Mouse (Mus musculus) cerebellum, adult 11 months (tissue): ENCODE measurements around the gene Golga2.
A peak's percentile ranks its signal among the peaks of the same experiment; 100 is the strongest.

ENCODE experiments used
- DNase-seq: peaks from one replicate; pipeline ENCODE4 v3.0.0; 2022

Gene Golga2

DNA sequence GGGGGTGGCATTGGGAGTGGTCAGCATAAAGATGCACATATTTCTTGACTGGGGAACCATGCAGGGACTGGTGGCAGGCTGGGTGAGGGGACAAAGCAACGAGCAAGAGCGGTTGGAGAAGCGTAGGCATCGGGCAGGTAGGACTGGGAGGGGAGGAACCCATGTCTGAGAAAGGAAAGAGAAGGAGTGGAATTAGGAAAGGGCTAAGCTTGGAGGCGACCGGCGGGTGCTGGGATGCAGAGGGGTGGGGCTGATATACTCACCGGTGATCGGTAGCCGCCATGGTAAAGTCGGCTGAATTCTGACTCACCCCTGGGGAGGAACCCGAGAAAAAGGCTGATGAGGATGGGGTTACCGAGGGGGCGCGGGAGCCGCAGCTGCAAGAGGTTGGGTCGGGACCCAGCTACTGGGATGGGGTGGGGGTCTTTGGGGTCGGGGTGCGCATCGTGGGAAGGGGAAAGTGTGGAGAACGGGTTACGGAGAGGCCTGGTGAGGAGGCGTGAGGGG, at the start of gene Golga2:
Golga2 (plus strand) TSS at position 51 of the 507 bp plus-strand sequence.
- no peak for DNase-seq

DNA sequence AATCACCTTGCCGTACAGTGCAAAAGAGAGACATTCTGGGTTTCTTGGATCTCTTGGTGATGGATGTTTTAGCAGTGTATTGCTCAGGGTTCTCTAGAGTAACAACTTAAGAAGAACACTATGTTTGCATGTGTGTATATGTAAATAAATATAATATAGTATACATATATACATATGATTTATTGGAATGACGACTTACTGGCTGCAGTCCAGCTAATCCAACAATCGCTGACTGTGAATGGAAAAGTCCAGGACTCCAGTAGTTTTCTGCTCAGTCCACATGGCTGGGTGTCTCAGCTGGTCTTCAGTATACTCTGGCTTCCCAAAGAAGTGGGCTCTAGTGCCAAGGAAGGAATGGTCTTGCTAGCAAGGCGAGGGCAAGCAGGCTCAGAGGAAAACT, 49.6 kb upstream of the Golga2 start:
- no peak for DNase-seq

DNA sequence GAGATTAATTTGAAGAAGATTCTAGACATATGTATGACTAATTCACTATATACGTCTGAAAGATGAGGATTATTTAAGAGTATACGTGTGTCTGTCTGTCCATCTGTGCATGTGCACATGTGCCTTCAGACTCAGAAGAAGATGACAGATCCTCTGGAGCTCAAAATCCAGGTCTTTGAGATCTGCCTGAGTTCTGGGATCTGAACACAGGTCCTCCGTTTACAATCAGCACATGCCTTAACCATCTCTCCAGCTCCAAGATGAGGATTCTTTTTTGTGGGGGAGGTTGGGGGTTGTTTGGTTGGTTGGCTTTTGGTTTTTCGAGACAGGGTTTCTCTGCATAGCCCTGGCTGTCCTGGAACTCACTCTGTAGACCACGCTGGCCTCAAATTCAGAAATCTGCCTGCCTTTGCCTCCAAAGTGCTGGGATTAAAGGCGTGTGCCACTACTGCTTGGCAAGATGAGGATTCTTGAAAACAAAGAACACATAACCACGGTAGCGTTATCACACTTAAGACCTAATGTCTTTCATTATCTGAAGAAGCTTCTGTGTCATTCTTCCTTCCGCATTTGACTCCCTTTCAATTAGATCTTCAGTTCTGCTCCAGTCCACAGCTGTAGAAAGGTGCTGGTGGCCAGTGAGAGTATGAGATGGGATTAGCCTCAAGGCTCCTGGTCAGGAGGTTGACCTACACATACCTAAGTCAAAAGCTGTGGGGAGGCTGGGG, 48.3 kb upstream of the Golga2 start:
- no peak for DNase-seq

DNA sequence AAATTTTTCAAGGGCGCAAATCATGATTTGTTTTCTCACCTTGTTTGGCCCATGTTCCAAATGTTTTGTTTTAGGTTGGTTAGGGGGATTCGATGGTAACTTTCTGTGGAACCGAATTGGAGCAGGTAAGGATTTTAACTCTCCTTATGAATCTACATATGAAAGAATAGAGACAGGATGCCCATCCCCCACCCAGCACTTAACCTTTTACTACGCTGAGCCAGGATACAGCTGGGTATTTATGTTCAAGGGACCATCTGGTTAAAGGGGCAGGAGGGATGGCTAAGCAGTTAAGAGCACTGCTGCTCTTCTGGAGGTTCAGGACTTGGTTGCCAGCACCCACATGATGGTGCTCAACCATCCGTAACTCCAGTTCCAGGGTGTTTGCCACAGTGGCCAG, 46.6 kb upstream of the Golga2 start:
- no peak for DNase-seq

DNA sequence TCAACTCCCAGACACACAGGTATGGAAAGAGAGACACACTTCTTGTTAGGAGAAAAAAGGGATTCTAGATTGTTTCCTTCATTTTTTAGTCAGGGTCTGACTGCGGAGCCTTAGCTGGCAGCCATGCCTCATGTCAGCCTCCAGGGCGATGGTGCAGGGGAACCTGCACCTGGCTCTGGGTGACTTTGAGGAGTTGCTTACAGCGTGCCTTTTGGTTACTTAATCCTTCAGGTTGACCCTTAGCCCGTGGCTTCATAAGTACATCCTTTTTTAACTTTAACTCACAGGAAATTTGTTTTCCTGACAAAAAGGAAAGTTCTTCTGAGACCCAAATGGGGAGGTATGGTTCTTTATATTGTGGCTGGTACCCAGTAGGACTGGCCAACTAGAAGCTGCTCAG, 44.2 kb upstream of the Golga2 start:
- DNase-seq, result no peak

DNA sequence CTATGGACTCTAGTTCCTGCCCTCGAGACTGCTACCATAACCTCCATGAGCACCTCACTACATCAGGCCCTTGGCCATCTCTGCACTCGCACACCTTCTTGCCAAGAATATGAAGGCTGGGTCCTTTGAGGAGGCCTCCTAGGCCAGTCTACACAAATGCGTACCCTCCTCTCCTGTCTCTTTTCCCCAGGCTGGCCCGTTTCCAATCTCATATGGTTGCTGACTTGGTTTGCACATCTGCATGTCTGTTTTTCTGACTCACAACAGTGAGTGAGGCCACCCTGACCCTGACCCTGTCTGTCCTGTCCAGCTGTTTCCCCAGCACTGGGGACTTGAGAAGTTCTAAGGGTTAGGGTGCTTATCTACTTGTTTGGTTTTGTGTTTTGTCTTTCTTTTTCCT, 40.4 kb upstream of the Golga2 start:
- no peak for DNase-seq

DNA sequence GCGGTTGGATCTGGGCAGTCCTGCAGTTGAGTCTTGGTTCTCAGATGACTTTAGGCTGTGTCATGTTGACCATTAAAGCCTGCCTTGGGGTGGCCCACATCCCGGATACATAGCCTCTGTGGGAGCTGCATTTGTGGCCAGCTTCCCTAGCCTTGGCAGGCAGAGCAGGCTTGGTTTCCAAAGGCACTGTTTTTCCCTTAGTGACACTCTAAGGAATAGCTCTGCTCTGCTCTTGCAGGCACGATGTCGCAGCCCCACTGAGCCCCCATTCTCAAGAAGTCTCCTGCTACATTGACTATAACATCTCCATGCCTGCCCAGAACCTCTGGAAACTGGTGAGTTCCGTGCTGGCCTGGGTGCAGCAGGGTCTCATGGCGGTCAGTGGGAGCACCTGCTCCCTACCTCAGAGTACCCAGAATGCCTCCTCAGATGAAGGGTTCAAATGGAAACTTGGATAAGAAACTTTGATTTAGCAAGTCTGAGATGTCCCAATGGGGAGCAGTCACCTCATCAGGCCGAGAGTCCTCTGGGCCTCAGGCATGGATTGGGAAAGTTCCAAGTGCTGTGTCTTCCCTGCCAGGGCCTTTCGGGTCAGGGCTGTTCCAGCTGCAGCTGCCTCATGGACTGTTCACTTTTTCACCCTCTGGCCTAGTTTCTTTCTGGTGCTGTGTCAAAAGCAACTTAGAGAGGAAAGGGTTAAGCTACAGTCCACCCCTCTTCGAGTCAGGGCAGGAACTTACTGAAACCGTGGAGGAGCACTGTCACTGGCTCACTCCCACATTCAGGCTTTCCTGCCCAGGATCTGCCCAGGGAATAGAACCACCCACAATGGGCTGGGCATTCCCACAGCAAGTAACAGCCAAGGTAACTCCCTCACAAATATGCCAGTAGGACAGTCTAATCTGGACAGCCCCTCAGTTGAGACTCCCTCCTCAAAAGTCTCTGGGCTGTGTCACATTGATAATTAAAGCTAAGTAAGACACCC, 38.5 kb upstream of the Golga2 start:
- DNase-seq, result no peak

DNA sequence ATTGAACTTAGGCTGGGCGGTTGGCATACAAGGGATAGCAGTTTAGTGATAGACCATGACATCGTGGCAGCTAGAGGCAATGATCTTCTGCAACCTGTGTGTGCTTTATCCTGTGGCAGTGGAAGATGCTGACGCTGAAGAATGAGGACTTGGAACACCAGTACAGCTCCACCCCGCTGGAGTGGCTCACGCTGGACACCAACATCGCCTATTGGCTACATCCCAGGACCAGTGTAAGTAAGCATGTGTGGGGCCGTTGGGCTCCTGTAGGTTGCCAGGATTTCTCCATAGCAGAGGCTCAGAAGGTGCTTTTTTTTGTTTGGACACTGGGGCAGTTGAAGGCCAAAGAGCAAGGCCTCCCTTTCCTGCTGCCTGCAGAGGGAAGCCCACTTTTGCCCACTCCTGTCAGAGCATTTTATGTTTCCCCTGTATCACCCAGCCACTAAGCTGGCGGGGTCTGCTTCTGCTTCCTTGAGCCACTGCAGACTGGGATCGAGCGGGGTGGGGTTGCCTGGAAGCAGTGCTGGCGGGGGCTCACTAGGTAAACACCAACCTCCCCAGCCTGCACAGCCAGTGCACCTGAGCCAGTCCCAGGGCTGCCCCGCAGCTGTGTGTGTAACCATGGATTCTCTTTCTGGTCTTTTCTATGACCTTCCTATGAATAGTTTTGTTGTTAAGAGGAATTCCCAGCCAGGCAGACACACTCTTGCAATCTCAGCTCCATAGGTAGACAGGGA, 35.2 kb upstream of the Golga2 start:
- no peak for DNase-seq

DNA sequence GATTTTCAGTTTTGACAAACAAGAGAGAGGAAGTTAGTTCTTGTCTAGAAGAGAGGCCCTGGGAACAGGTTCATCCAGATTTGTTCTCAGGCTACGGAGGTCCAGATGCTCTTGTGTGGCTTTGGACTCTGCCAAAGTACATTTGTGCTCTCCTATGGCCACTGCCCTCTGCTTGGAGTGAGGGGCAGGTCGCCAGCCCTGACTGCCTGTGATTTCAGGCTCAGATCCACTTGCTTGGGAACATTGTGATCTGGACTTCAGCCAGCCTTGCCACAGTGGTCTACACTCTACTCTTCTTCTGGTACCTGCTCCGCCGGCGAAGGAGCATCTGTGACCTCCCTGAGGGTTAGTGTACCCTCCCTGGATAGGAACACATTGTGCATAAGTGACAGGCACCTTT, 34.5 kb upstream of the Golga2 start:
- no peak for DNase-seq

DNA sequence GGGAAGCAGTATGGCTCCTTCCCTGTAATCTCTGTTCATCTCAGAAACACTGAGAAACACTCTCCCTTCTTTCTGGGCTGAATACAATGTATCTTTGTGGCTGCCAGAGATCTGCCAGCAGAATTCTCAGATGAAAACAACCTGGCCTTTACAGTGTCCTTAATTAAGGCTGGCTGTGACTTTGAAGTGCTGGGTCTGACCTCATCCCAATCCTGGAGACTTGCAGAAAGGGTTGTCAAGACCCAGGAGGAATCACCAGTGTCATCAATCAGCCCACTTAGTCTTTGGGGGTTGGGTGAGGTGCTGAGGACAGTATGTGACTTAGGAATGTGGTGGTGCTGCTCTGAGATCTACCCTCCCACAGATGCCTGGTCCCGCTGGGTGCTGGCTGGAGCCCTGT, 33.8 kb upstream of the Golga2 start:
- DNase-seq, result no peak

DNA sequence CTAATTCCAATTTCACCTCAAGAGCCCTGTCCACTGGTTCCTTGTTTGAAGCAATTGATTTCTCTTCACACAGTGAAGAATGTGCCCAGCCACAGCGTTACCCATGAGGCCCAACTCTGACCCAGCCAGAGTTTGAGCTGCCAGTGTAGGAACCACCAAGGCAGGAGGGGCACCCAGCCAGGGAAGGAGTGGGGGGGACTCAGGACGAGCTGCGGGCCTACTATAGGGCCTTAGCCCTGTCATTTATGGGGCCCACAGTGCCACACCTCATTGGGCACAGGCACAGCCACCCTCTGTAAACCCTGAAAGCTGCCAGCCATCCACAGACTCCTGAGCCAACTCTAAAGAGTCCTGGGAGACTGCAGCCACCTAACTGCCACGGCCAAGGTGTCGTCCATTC, 32.6 kb upstream of the Golga2 start:
- DNase-seq, result no peak

DNA sequence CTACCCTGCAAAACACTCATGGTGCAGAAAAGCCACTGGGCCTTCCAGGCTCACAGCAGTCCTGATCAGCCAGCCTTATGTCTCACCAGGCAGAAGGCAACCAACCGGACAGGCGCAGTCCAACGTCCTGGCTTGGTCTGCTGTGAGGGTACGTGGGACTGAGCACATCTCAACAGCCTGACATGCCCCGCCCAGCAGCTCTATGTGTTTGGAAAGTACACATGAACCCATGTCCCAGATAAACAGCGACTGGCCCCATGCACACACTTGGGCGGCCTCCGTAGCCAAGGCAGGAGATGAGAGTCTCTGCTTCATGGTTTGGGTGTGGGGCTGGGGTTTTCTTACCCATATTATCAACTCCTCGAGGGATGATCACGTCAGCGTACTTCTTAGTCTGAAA, 30.9 kb upstream of the Golga2 start:
- DNase-seq, result no peak

DNA sequence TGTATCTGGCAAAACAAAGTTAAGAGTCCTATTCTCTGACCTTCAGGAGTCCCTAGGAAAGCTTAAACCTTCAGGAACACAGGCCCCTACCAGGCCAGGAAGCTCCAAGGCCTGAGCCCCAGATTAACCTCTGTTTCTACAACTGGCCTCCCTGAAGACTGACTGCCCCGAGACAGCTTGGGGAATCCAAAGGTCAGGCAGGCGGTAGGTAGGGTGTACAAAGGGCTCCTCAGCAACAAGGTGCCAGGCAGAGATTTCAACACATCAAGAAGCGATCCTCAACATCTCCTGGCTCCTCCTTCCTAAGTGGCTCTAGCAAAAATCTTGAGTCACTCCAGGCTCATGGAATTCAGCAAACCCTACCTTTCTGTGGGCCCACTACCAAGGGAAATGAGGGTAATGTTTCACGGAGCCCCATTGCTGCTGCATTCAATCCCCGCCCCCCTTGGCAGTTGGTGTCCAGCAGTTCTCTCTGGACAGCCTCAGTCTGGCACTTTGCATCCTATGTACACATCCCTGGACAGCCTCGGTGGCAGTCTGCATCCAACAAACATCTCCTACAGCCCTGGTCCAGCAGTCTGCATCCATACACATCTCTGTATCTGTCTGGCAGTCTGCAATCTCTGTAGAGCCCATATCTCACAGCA, 28.2 kb upstream of the Golga2 start:
- DNase-seq, result no peak

DNA sequence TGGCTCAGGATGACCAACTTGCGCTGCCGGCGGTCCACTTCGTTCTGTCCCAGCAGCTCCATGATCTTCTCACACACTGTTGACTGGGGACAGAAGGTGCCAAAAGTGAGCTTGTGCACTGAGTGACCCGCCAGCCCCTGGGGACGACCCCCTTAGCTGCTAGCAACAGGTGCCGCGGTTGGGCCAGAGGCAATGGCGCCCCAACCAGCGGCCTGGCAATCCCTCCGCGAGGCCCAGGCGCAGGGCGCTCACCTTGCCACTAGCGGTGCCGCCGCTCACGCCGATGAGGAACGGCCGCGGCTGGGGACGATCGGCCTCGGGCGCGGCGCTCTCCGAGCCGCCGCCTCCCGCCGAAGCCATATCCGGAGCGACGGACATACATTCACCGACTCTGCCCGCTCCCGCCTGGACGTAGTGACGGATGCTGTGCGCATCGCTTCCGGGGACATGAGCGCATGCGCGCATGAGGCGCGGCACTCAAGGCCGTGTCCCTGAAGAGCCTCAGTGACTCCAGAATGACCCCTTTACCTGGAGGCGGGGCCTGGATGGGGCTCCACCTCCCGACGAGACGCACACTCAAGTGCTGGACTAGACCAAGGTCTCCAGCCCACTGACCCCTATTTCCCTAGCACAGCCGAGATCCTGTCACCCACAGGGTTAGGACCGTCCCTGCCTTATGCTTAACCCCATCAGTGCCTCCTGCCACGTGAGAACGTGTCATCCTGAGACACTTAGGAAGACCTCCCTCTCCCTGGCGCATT, 27.3 kb upstream of the Golga2 start, which contains the start of gene Uck1:
Uck1 (minus strand) TSS at position 503 of the 761 bp plus-strand sequence.
- DNase-seq, result peak; percentile 90

DNA sequence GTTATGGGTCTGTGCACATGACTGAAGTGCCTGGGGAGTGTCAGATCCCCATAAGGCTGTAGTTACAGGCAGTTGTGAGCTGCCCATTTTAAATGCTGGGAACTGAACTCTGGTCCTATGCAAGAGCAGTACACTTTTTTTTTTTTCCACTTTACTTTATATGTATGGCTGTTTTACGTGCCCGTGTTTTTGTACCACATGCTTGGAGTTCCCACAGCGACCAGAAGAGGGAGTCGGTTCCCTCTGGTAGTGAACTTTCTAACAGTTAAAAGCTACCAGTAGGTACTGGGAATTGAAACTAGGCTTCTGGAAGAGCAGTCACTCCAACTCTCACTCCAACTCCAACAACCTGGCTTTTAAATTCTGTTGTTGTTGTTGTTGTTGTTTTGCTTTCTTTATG, 26.5 kb upstream of the Golga2 start:
- no peak for DNase-seq

DNA sequence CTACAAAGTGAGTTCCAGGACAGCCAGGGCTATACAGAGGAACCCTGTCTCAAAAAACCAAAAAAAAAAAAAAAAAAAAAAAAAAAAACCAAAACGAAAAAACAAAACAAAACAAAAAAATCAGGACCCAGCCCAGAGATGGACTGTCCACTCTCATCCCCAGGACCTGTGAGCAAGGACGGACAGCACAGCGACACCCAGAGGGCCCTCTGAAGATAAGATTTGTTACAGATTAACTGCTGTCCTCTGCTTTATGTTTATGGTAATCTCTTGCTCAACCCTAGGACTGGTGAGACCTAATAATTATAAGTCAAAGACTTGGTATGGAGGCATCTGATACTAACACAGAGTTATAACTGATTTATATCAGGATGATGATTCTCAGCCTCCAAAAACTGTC, 11.4 kb upstream of the Golga2 start:
- DNase-seq, result no peak

DNA sequence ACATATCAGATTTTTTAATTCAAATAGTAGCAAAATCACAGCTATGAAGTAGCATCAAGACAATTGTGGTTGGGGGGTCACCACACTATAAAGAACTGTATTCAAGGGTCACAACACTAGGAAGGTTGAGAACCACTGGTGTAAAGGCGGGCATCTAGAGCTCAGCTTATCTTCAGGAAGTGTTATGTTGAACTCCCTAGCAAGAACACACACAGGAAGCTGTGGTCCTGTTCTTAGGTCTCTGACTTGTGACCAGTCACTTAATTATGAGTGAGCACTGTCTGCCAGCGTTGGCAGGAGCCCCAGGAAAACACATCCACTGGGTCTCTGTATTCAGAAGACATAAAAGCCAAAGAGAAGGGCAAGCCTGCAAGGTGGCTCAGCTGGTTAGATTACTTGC, 4.9 kb upstream of the Golga2 start:
- no peak for DNase-seq

DNA sequence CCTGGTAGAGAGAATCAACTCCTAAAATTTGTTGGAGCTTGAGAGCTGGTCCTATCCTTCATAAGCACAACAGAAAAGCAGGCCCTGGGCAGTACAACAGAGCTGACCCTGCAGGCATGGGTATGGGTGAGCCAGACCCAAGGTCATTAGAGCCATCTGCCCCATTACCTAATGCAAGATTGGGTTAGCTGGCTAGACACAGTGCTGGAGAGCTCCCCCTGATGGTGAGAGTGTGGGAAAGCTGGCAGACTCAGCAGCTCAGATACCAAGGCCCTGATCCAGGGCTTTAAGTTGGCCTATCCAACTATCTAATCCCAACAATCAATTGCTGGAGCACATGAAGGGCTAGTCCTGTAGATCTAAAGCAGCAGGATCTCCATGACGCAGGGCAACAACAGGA, 4.5 kb upstream of the Golga2 start:
- peak; percentile 44 for DNase-seq

DNA sequence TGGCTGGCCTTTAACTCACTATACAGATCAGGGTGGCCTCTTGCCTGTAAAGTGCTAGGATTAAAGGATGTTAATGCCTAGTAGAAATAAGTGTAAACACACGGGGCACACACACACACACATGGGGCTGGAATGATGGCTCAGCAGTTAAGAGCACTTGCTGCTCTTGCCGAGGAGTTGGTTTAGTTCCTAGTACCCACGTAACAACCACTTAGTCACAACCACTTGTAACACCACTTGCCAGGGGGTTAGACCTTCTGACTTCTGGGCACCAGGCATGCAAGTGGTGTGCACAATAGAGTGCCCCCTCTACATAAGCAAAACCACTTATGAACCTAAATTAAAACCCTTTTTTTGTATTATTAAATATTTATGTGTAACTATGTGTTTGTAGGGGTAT, 3.2 kb upstream of the Golga2 start:
- DNase-seq, result no peak

DNA sequence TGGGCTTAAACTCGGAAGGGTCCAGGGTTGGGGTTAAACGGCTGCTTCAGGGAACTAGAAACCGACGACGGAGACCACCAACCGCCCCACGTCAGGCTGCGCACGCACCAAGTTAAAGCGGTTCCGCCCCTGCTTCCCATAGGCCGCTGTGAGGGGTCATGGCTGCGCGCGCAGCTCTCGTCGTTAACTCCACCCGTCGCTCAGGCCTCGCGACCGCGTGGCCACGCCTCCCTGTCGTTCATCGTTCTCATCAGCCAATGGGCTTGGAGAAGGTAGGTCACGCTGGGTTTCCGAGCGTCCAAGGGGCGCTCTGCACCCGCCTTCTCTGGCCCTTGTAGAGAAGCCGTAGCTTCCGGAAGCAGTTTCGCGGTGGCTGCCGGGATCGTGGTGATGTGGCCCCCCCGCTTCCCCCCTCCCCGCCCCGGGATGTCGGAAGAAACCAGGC, 761 bp downstream of the Golga2 start, which contains the start of gene Swi5:
Swi5 (minus strand) TSS at position 153 of the 445 bp plus-strand sequence.
- peak; percentile 99 for DNase-seq

DNA sequence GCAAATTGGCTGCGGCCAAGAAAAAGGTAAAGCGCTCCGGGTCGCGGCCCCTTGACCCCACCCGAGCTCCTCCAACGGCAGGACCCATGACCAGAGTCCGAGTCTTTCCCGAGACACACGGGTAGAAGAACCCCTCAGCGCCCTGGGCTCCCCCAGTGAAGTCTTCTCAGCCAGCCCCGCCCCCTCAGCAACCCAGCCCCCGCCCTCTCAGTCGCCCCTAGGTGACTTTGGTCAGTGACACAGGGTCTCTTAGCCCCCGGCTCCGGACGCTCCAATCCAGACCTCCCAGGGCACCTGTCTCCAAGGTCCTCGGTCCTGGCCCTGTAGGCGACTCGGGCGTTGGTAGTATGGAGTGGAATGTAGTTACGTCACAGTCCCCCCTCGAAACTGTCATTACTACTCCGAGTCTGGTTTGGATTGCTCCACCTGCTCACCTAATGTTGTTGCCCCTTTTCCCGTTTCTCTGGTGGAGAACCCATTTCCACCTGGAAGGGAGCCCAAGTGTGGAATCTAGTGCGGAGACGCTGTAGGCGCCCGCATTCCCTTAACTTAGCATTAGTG, 1.3 kb downstream of the Golga2 start:
- peak; percentile 53 for DNase-seq
